Mouse (Mus musculus): ENCODE measurements around the gene Sowahc. TPM values are rescaled to one million over a fixed set of nuclear protein-coding genes. Genes with fewer than 3 reads are reported as not detected.

The Sowahc gene
- total and polyA plus RNA-seq, 3 experiments, result not detected

GRCm38 (mm10) chr10:59275745-59276144, 54.0 kb downstream of the Sowahc start:
- Histone ChIP-seq H3K9me3 (replicated peaks; ENCODE audit: insufficient read depth, low read length) (no peaks in the 10 kb centered on the region), H3K79me2 (ENCODE audit: control insufficient read depth, insufficient read depth, low read length, poor library complexity) (no peaks in the 10 kb centered on the region), H3K27me3 (ENCODE audit: control insufficient read depth in 1 of 2, insufficient read depth in 2 of 2, low read length in 2 of 2) (peaks cover 8 to 9% of the 10 kb centered on the region in 2 experiments), H3K4me3 (ENCODE audit: control insufficient read depth in 1 of 2, insufficient read depth in 1 of 2, low read depth in 2 of 2, low read length in 2 of 2) (no peak overlapping the region), H3K36me3 (ENCODE audit: control insufficient read depth in 1 of 2, insufficient read depth in 2 of 2, low read length in 2 of 2) (no peaks in the 10 kb centered on the region), H3K9ac (ENCODE audit: control insufficient read depth, low read depth, low read length, poor library complexity, severe bottlenecking) (no peak overlapping the region), H3K4me1 (ENCODE audit: control insufficient read depth in 1 of 2, insufficient read depth in 2 of 2, low read length in 2 of 2) (no peaks in the 10 kb centered on the region; a peak in 1 of 4 replicates), H3K27ac (ENCODE audit: control insufficient read depth, low read depth, low read length) (no peak overlapping the region)
- DNase-seq (ENCODE audit: low read depth, low spot score), result no peak
- no peak for TF ChIP-seq TAL1 (IDR thresholded peaks at IDR 0.05; ENCODE audit: low read length)
- TF ChIP-seq JUND (IDR thresholded peaks at IDR 0.05; ENCODE audit: low read depth, low read length), result no peak
- no peak for TF ChIP-seq ZKSCAN1 (IDR thresholded peaks at IDR 0.05; ENCODE audit: low read depth, low read length)
- no peak for TF ChIP-seq RCOR1 (IDR thresholded peaks at IDR 0.05; ENCODE audit: low read depth, low read length)
- no peak for TF ChIP-seq MEF2A (IDR thresholded peaks at IDR 0.05; ENCODE audit: extremely low read depth, insufficient replicate concordance, low read depth, low read length, poor library complexity, severe bottlenecking)
- TF ChIP-seq ZC3H11A (IDR thresholded peaks at IDR 0.05; ENCODE audit: low read depth, low read length), result no peak
- TF ChIP-seq CHD1 (IDR thresholded peaks at IDR 0.05; ENCODE audit: low read depth, low read length), result no peak
- TF ChIP-seq SMC3 (IDR thresholded peaks at IDR 0.05; ENCODE audit: low read depth, low read length), result no peak
- TF ChIP-seq USF2 (IDR thresholded peaks at IDR 0.05; ENCODE audit: borderline replicate concordance in 1 of 2, insufficient read depth in 1 of 2, low read depth in 1 of 2, low read length in 2 of 2), result no peak
- no peak for TF ChIP-seq HCFC1 (IDR thresholded peaks at IDR 0.05; ENCODE audit: low read depth, low read length)
- TF ChIP-seq ELF1 (IDR thresholded peaks at IDR 0.05; ENCODE audit: low read depth, low read length), result no peak
- no peak for TF ChIP-seq GABPA (IDR thresholded peaks at IDR 0.05; ENCODE audit: low read depth, low read length)
- no peak for TF ChIP-seq RAD21 (IDR thresholded peaks at IDR 0.05; ENCODE audit: low read depth, low read length)
- TF ChIP-seq POLR2AphosphoS2 (IDR thresholded peaks at IDR 0.05; ENCODE audit: low read length), result no peak
- TF ChIP-seq MYB (IDR thresholded peaks at IDR 0.05; ENCODE audit: low read depth, low read length), result no peak
- TF ChIP-seq MAX (IDR thresholded peaks at IDR 0.05; ENCODE audit: low read length), result no peak
- no peak for TF ChIP-seq ZNF384 (IDR thresholded peaks at IDR 0.05; ENCODE audit: low read depth, low read length)
- TF ChIP-seq POLR2A (IDR thresholded peaks at IDR 0.05; ENCODE audit: control insufficient read depth in 1 of 2, insufficient read depth in 1 of 2, low read depth in 1 of 2, low read length in 2 of 2, poor library complexity in 1 of 2), result no peak
- no peak for TF ChIP-seq MYC (IDR thresholded peaks at IDR 0.05; ENCODE audit: low read depth, low read length)
- TF ChIP-seq E2F4 (IDR thresholded peaks at IDR 0.05; ENCODE audit: borderline replicate concordance, low read depth, low read length), result no peak

Other genes with a start within 250 kb of the Sowahc start
- gene Sept10, start 106 bp upstream of the Sowahc start, total RNA-seq (2012; rRNA removed), result not detected in 2 replicates
- gene Sept10, start 106 bp upstream of the Sowahc start, polyA plus RNA-seq (2012; ENCODE audit: insufficient read depth in 1 of 2, insufficient read length in 2 of 2, low read depth in 1 of 2, low replicate concordance in 2 of 2, missing spikeins in 1 of 2), result not detected
- 18.9 and 50.4 TPM in 2 replicates for gene P4ha1, start 101.3 kb downstream of the Sowahc start, total RNA-seq (2012; rRNA removed)
- gene P4ha1, start 101.3 kb downstream of the Sowahc start, polyA plus RNA-seq (2012; ENCODE audit: insufficient read depth in 1 of 2, insufficient read length in 2 of 2, low read depth in 1 of 2, low replicate concordance in 2 of 2, missing spikeins in 1 of 2), result 10 to 100 TPM in 1 of 2 experiments, not detected in 1; 50.2 TPM
- 17.6 and 28.6 TPM in 2 replicates for gene Gm10273, start 173.7 kb downstream of the Sowahc start, total RNA-seq (2012; rRNA removed)
- gene Gm10273, start 173.7 kb downstream of the Sowahc start, polyA plus RNA-seq (2012; ENCODE audit: insufficient read depth in 1 of 2, insufficient read length in 2 of 2, low read depth in 1 of 2, low replicate concordance in 2 of 2, missing spikeins in 1 of 2), result 100 to 1,000 TPM in 1 of 2 experiments, 10 to 100 TPM in 1; 16.6 to 132 TPM
- not detected in 2 replicates for gene Pla2g12b, start 181.7 kb downstream of the Sowahc start, total RNA-seq (2012; rRNA removed)
- gene Pla2g12b, start 181.7 kb downstream of the Sowahc start, polyA plus RNA-seq (2012; ENCODE audit: insufficient read depth in 1 of 2, insufficient read length in 2 of 2, low read depth in 1 of 2, low replicate concordance in 2 of 2, missing spikeins in 1 of 2), result not detected
- not detected in 2 replicates for gene Oit3, start 219.8 kb downstream of the Sowahc start, total RNA-seq (2012; rRNA removed)
- gene Oit3, start 219.8 kb downstream of the Sowahc start, polyA plus RNA-seq (2012; ENCODE audit: insufficient read depth in 1 of 2, insufficient read length in 2 of 2, low read depth in 1 of 2, low replicate concordance in 2 of 2, missing spikeins in 1 of 2), result under 1 TPM in 1 of 2 experiments, not detected in 1; 0.07 TPM